Mouse (Mus musculus) bone marrow, adult 2 months (tissue): ENCODE results near the gene Myadml2. TPM values are rescaled to one million over a fixed set of nuclear protein-coding genes. Genes with fewer than 3 reads are reported as not detected.
A peak's percentile ranks its signal among the peaks of the same experiment; 100 is the strongest.

ENCODE experiments used
- H3K27ac ChIP-seq: fragments of 200-500 bp; 2 replicates; pipeline ENCODE4 v1.5.1; 2012; ENCODE audit warnings: low read depth, mild to moderate bottlenecking, control low read depth, inconsistent platforms, low read length; ENCODE audit not compliant: control insufficient read depth, poor library complexity, insufficient read depth
- H3K4me1 ChIP-seq: fragments of 200-500 bp; 2 replicates; pipeline ENCODE4 v1.6.1; 2011; ENCODE audit warnings: low read length; ENCODE audit not compliant: control insufficient read depth, insufficient read depth
- H3K4me3 ChIP-seq: fragments of 200-500 bp; replicated peaks from 2 replicates; pipeline ENCODE3; 2011; ENCODE audit warnings: mild to moderate bottlenecking, low read depth, low read length, control low read depth; ENCODE audit not compliant: control insufficient read depth
- CTCF ChIP-seq: fragments of 200-500 bp; IDR thresholded peaks from 2 replicates; pipeline ENCODE4 v1.5.1; 2011; ENCODE audit warnings: low read length, control low read depth; ENCODE audit not compliant: control insufficient read depth, insufficient read depth
- POLR2A ChIP-seq: fragments of 200-500 bp; IDR thresholded peaks from 2 replicates; pipeline ENCODE4 v1.6.1; 2011; ENCODE audit warnings: low read depth, mild to moderate bottlenecking, control low read depth, low read length, borderline replicate concordance; ENCODE audit not compliant: control insufficient read depth
- WGBS: fragments of 180-500 bp; shearing (Covaris S2); methylation state at CpG from one replicate; pipeline ENCODE4 v1.1.7; 2018; 5-methylcytosine and 5-hydroxymethylcytosine counted together
- polyA plus RNA-seq: library from polyadenylated mRNA; stranded (reverse); fragments of >200 nt; gene quantifications from 2 replicates; pipeline ENCODE4 v1.2.4, GENCODE M21; 2011; ENCODE audit warnings: low replicate concordance; ENCODE audit not compliant: missing spikeins, insufficient read depth, insufficient read length

Myadml2 gene
- polyA plus RNA-seq, 1 experiment: 6.7 TPM

- Histone ChIP-seq H3K4me1 (peaks cover 2% of the 10 kb centered on the region; the same call in 1 of the 2 replicates), H3K27ac (peak within 1 kb of the TSS; percentile 96), H3K4me3 (peak within 1 kb of the TSS; percentile 84)
- TF ChIP-seq CTCF (no peak), POLR2A (peak; percentile 72; the same call in 1 of the 2 replicates)
- 1% methylated on average over 83 of the region's 83 CpGs for WGBS
Measured at GRCm38 (mm10) chr11:120672687-120673593, 25.0 kb upstream of the Myadml2 start, which contains the start of gene Aspscr1. Gene Aspscr1, plus strand, starts transcription at chr11:120672973.

DNA sequence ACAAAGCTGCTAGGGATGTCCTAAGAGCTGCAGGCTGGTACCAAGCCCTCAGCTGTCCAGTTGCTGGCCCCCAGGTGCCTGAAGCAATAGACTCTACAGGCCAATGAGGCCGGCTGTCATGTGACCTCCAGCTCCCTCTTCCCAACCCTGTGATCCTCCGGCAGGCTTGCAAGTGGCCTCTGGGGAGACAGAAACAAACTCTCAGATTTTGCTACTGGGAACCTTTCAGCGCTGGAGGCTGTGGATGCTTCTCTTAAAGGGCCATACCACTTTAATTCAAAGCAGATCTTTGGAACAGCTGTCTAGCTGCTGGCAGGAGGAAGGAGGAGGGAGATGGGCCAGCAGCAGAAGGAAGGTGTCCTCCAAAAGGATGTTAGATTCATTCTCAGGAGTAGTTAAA is 18.7 kb upstream of the Myadml2 start:
- TF ChIP-seq POLR2A: no peak
- TF ChIP-seq CTCF: no peak
- Histone ChIP-seq H3K4me3 (no peak overlapping the region), H3K27ac (no peak overlapping the region), H3K4me1 (no peaks in the 10 kb centered on the region)
- 55% methylated on average over 3 of the region's 3 CpGs for WGBS

GRCm38 (mm10) chr11:120665406-120665805 is 17.4 kb upstream of the Myadml2 start:
- Histone ChIP-seq H3K27ac (no peak overlapping the region), H3K4me1 (no peaks in the 10 kb centered on the region), H3K4me3 (no peak overlapping the region)
- WGBS: 79% methylated on average over 3 of the region's 3 CpGs
- TF ChIP-seq POLR2A: no peak
- no peak for TF ChIP-seq CTCF

DNA sequence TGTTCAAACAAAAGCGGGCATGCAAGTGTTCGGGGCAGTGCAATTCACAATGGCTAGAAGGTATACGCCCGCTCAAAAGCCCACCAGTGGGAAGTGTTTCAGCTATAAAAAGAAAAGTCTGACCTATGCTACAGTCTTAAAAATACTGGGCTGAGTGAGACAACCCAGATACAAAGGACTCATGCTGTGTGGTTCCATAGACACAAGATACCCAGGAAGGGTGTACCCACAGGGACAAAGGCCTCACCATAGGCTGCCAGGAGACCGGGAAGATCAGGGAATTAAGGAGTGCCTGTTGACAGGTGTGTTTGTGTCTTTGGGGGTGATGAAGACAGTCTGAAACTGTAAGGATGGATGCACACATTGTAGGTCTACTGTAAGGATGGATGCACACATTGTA is 15.8 kb upstream of the Myadml2 start:
- H3K4me1 ChIP-seq: no peaks in the 10 kb centered on the region
- H3K4me3 ChIP-seq: no peak overlapping the region
- TF ChIP-seq POLR2A: no peak
- no peak for TF ChIP-seq CTCF
- no peak overlapping the region for H3K27ac ChIP-seq
- WGBS: 84% methylated on average over 5 of the region's 5 CpGs

DNA sequence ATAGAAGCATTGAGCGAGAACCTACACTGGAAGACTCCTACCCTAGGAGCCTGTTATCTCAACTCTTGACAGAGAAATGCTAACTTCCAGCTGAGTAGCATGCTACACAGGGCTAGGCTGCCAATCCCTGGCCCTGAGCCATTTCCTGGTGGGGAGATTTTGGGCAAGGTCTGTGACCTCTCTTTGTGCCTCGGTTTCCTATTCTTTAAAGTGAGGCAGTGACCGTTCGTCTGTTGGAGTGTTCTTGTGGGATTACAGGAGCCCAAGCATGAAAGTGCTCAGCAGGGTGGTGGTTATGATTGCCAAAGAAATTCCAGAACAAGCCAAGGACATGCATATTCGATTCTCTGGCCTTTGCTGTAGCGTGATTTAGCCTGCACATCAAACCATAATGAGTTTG is 14.8 kb upstream of the Myadml2 start:
- H3K4me3 ChIP-seq: no peak overlapping the region
- no peak for TF ChIP-seq POLR2A
- TF ChIP-seq CTCF: no peak
- H3K27ac ChIP-seq: no peak overlapping the region
- H3K4me1 ChIP-seq: no peaks in the 10 kb centered on the region
- WGBS: 75% methylated on average over 6 of the region's 6 CpGs

DNA sequence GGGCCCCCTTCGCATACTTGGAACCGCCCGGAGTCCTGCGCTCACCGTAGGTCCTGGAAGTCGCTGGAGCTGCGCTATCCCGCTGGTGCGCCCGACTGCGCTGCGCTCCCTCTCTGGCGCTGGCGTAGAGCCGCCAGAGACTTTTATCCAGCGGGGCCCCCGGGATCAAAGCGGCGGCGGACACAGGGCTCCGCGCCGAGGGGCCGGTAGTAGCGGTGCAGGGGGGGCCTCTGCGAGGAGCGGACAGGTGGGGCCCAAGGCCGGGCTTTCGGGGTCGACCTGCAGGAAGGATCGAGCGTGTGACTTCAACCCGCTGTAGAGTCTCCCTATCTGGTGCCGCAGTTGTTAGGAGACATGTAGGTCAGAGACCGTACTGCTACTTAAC is 13.1 kb upstream of the Myadml2 start, which contains the start of gene Notum:
Gene Notum (minus strand): TSS at position 100 of the 385 bp plus-strand sequence.
- H3K27ac ChIP-seq: no peak within 1 kb of the TSS; the same call in 1 of the 2 replicates
- 5% methylated on average over 35 of the region's 35 CpGs for WGBS

DNA sequence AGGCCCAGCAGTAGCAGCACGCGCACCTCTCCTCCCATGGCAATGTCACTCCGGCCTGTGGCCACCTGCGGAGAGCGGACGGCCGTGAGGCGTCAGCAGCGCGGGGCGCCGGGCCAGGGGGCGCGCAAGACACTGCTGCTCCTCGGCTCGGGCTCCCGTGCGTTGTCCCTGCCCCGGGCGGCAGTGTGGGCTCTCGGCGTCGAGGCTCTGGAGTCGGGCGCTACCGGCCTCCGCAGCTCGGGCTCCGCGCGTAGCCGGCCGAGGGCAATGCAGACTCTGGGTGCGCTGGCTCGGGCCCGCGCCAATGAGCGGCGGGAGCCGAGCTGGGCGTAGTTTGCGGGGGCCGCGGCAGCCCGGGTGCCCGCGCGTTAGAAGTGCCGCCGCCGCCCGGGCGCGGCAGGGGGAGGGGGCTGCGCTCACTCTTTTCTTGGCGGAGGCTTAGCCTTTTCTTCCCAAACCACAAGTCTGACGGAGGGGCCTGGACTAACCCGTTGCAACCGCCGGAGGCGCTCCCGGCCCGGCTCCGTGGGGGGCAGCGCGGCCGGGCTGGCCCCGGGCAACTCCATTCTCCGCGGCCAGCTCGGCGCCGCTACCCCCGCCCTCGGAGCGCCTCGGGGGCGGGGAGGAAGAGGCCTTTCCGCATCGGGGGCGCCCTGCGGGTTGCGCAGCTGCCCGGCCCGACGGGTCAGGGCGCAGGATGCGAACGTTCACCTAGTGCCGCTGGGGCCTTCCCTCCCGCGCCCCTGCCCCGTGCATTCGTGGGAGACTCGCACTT is 12.5 kb upstream of the Myadml2 start:
- H3K4me3 ChIP-seq: no peak overlapping the region
- TF ChIP-seq CTCF (no peak), POLR2A (no peak)
- WGBS: 2% methylated on average over 82 of the region's 95 CpGs
- no peak overlapping the region; the same call in 1 of the 2 replicates for H3K27ac ChIP-seq
- no peaks in the 10 kb centered on the region for H3K4me1 ChIP-seq

More for the DNA sequence above, 13.1 kb upstream of the Myadml2 start, which contains the start of gene Notum:
- Histone ChIP-seq H3K4me3 (no peak within 1 kb of the TSS), H3K4me1 (no peaks in the 10 kb centered on the region)
- TF ChIP-seq CTCF: no peak
